Mouse (Mus musculus): Measurements from ENCODE around the gene Casp2. TPM values are rescaled to one million over a fixed set of nuclear protein-coding genes. Genes with fewer than 3 reads are reported as not detected.

Gene Casp2
- polyA plus RNA-seq, 1 experiment from 2014 or later: 47.7 TPM

DNA sequence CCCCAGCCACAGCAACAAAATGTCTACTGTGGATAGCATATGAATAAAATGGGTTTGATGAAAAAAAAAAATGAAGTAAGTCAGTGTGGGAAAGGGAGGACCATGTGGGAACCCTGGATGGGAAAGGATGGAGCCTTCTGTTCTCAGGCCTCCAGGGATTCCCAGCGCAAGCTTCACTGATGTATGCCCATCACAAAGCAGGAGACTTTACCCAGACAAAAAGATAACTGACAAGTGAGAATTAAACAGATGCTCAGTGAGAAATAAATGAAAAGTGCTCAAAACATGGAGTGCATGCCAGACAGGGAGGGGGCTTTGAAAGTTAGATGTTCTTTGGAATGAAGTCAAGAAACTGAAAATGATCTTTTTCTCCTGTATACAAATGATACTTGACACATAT, 16.8 kb upstream of the Casp2 start:
- Histone ChIP-seq H3K4me3 (peak overlapping the region; percentile 17; the same call in 1 of the 2 replicates), H3K27ac (no peak overlapping the region), H3K27me3 (replicated peaks) (0 out of 2 replicates have a peak, but pooled peaks cover 6% of the 10 kb centered on the region), H3K9ac (no peak overlapping the region), H3K4me1 (peaks cover 6% of the 10 kb centered on the region), H3K4me2 (peak overlapping the region; percentile 26), H3K9me3 (no peaks in the 10 kb centered on the region), H3K36me3 (replicated peaks) (no peaks in the 10 kb centered on the region)
- ATAC-seq (replicated peaks): no peak
- WGBS: 86% methylated on average over 1 of the region's 1 CpGs

DNA sequence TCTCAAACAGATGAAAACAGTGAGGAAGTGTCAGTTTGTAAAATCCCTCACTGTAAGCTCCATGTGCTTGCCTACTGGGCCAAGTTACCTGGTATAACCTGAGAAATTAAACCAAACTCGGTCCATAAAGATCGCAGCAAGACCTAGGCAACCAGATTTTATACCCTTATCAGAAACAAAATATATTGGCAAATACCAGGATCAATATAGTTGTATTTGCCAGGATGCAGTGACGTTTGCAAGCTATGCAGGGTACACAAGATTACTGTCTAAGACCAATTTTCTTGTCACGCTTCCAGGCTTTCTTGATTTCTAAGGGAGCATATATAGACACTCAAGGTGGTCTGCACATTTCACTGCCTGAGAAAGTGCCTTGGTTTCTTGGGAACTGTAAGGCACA, 13.0 kb upstream of the Casp2 start:
- ATAC-seq (replicated peaks): no peak
- WGBS: 92% methylated on average over 4 of the region's 4 CpGs
- H3K9ac ChIP-seq: no peak overlapping the region
- no peaks in the 10 kb centered on the region for H3K9me3 ChIP-seq
- H3K27me3 ChIP-seq (replicated peaks): 0 out of 2 replicates have a peak, but pooled peaks cover 3% of the 10 kb centered on the region
- H3K4me1 ChIP-seq: no peaks in the 10 kb centered on the region
- no peaks in the 10 kb centered on the region for H3K36me3 ChIP-seq (replicated peaks)
- H3K4me2 ChIP-seq: no peak overlapping the region
- H3K27ac ChIP-seq: no peak overlapping the region
- no peak overlapping the region for H3K4me3 ChIP-seq

DNA sequence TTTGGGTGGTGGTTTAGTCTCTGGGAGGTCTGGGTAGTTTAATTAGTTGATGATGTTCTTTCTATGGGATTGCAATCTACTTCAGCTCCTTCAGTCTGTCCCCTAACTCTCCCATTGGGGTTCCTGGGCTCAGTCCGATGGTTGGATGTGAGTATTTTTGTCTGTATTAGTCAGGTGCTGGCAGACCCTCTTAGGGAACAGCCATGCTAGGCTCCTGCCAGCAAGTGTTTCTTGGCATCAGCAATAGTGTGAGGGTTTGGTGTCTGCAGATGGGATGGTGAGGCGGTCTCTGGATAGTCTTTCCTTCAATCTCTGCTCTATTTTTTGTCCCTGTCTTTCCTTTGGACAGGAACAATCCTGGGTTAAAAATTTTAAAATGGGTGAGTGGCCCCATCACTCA, 11.7 kb upstream of the Casp2 start:
- Histone ChIP-seq H3K4me1 (no peaks in the 10 kb centered on the region), H3K9ac (no peak overlapping the region), H3K27me3 (replicated peaks) (0 out of 2 replicates have a peak, but pooled peaks cover 3% of the 10 kb centered on the region), H3K4me2 (no peak overlapping the region), H3K4me3 (no peak overlapping the region), H3K27ac (no peak overlapping the region), H3K36me3 (replicated peaks) (no peaks in the 10 kb centered on the region), H3K9me3 (no peaks in the 10 kb centered on the region)
- no peak for ATAC-seq (replicated peaks)
- 86% methylated on average over 2 of the region's 2 CpGs for WGBS

DNA sequence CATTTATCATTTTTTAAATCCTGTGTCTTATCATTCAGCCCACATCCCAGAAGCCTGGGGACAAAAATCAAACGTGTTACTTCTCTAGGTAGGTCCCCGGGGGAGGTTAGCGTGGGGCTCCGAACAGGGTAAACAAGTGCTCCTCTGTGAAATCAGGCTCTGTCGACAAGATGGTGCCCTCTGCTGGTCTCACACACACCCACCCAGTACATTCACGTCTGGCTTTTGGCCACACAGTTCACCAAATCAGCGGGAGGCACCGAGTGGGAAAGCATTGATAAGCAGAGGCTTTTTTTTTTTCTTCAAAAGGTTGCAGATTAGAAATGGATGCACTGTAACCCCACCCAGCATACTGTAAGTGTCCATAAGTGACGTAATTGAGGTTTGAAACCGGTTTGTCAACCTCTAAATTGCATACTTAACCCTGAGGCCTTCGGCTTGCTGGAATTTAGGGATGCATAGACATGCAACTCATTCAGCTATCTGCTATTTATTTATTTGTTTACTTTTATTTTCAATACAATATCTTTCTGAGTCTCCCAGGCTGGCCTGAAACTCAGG, 7.4 kb upstream of the Casp2 start:
- no peaks in the 10 kb centered on the region for H3K27me3 ChIP-seq (replicated peaks)
- no peak overlapping the region for H3K4me2 ChIP-seq
- ATAC-seq (replicated peaks): 0 out of 2 replicates have a peak, but pooled peaks have one; percentile 62
- no peak overlapping the region for H3K4me3 ChIP-seq
- H3K9me3 ChIP-seq: no peaks in the 10 kb centered on the region
- no peaks in the 10 kb centered on the region for H3K36me3 ChIP-seq (replicated peaks)
- H3K9ac ChIP-seq: no peak overlapping the region
- H3K4me1 ChIP-seq: no peaks in the 10 kb centered on the region
- 19% methylated on average over 11 of the region's 11 CpGs for WGBS
- H3K27ac ChIP-seq: no peak overlapping the region

DNA sequence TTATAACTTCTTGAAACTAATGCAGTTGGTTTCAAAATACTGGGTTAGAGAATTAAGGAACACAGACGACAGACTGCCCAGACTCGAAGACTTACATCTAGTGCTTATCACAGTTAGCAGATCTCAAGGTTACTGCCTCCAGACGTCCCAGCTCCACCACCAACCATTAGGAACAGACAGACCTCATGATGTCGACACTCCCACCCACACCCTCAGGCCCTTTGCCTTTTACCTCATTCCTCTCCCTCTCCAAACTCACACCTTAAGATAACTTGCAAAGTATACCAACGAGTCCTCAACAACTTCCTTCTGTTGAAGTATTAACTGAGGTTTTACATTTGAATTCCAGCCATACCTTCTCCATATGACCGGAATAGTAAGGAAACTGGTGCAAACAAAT, 4.4 kb upstream of the Casp2 start:
- no peak for ATAC-seq (replicated peaks)
- Histone ChIP-seq H3K9me3 (no peaks in the 10 kb centered on the region), H3K4me1 (peaks cover 4% of the 10 kb centered on the region; the same call in 1 of the 2 replicates), H3K9ac (no peak overlapping the region), H3K4me2 (no peak overlapping the region), H3K4me3 (no peak overlapping the region), H3K27ac (no peak overlapping the region), H3K36me3 (replicated peaks) (no peaks in the 10 kb centered on the region), H3K27me3 (replicated peaks) (no peaks in the 10 kb centered on the region)
- 78% methylated on average over 6 of the region's 6 CpGs for WGBS

DNA sequence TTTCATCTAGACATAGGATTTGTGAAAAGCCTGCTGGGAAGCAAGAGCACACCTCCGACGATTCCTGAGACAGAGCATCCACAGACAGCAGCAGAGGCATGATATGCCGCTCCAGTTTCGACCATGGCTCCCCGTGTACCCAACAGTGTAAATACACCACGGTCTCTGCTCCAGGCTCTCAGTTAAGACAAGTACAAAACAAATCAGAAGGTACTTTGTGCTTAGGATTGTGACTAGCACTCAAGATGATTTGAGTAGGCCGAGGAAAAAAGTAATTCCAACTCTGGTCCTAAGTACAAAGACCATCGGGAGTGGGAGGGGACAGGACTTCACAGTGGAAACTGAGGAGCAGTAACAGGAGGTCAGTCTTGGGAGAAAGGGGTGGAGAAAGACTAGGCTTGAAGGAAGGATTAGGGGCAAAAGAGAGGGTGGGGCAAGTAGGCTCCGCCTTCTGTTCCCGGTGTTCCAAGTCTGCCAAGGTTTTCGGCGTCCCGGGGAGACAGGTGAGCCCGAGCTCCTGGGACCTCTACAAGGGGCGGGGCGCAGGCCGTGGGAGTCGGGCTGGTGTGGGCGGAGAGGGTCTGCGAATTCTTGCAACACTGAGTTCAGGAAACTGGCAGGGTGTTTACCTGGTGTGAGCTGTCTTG, 3.1 kb upstream of the Casp2 start, which contains the start of gene Tmem139:
Tmem139 (plus strand) TSS at position 447 of the 647 bp plus-strand sequence.
- no peaks in the 10 kb centered on the region for H3K36me3 ChIP-seq (replicated peaks)
- H3K27me3 ChIP-seq (replicated peaks): no peaks in the 10 kb centered on the region
- no peak within 1 kb of the TSS for H3K9ac ChIP-seq
- peaks cover 9% of the 10 kb centered on the region for H3K4me1 ChIP-seq
- WGBS: 20% methylated on average over 20 of the region's 20 CpGs
- no peaks in the 10 kb centered on the region for H3K9me3 ChIP-seq
- no peak within 1 kb of the TSS for H3K4me2 ChIP-seq
- H3K27ac ChIP-seq: no peak within 1 kb of the TSS
- H3K4me3 ChIP-seq: no peak within 1 kb of the TSS
- no peak for ATAC-seq (replicated peaks)

DNA sequence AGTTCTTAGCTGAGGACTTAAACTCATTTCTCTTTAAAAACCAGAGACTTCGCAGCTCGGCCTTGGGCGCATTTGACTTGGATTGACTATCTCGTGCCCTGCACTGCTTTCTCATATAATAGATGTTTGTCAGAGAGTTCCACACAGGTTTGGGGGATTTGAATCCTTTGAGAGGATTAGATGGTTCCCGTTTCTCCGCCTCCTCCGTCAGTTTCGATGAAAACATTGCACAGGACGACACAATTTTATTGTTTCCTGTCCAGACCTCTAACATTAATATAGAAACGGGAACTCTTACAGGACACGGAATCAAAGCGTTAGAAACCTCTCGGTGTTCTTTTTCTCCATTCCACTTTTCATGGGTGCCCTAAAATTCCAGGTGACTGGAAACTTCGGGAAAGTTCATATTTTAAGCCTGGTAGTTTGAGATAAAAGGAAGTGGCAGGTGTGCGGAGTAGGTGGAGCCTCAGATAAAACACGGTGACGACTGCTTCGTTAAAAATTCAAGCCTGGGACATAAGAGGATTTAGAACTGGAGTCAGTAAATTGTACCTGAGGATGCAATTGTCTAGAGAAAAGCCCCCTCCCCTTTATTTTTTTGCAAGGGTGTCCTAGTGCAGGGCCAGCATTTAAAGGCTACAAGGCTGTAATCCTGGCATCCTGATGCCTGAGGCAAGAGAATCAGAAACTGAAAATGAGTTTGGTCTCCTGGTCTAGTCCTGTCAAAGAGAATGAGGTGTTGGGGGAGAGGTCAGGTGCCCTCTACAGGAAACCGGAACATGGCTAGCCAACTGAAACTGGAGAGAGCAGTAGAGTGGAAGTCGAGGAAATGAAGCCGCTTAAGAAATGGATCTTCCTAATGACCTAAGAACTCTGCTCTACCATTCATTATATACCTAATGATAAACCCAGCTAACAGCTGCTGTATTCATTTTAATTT, 876 bp downstream of the Casp2 start:
- ATAC-seq (replicated peaks): peak; percentile 2
- Histone ChIP-seq H3K36me3 (replicated peaks) (peaks cover 29% of the 10 kb centered on the region), H3K9ac (peak overlapping the region; percentile 80), H3K4me3 (peak overlapping the region; percentile 62), H3K4me2 (peak overlapping the region; percentile 78), H3K9me3 (no peaks in the 10 kb centered on the region), H3K27ac (peak overlapping the region; percentile 91), H3K4me1 (peaks cover 23% of the 10 kb centered on the region), H3K27me3 (replicated peaks) (no peaks in the 10 kb centered on the region)
- 1% methylated on average over 21 of the region's 21 CpGs for WGBS

DNA sequence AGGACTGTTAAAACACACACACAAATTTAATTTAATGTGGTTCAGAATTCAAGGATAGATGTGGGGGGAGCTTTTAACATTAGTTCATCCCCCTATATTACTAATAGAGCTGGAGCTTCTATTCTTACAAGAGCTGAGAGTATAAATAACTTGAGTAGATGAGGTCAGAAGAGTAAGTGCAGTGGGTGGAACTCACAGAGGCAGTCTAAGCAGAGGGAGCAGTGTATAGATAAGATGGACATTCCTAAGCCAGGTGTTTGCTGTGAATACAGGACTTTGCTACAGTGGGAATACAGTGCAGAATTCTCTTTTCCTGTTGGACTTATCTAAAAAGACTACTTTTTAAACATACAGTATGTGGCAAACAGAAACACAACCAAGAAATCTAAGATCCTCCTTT, 6.0 kb downstream of the Casp2 start:
- Histone ChIP-seq H3K36me3 (replicated peaks) (peaks cover 55% of the 10 kb centered on the region), H3K9me3 (no peaks in the 10 kb centered on the region), H3K27ac (no peak overlapping the region), H3K4me2 (no peak overlapping the region), H3K9ac (no peak overlapping the region), H3K27me3 (replicated peaks) (no peaks in the 10 kb centered on the region), H3K4me3 (no peak overlapping the region), H3K4me1 (peaks cover 22% of the 10 kb centered on the region)
- ATAC-seq (replicated peaks): no peak

DNA sequence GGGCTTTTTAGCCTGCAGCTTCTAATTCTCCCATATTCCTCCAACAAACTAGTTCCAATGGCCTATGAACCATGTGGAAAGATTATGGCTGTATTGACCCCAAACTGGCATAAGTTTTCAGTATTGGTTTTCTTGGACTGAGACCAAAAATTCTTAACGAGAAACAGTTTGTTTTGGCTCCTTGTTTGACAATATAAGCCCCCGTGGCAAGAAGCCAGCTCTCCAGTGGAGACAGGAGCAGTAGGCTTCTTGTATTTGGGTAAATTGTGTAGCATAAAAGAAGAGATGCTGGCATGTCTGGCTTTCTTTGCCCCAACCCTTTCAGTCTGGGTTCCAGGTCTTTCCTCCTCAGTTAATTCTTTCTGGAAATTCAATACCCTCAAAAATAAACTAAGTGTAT, 11.4 kb downstream of the Casp2 start:
- Histone ChIP-seq H3K4me3 (no peak overlapping the region), H3K4me1 (0 out of 2 replicates have a peak, but pooled peaks cover 3% of the 10 kb centered on the region), H3K27ac (no peak overlapping the region), H3K36me3 (replicated peaks) (peaks cover 71% of the 10 kb centered on the region), H3K9ac (no peak overlapping the region), H3K4me2 (no peak overlapping the region), H3K9me3 (no peaks in the 10 kb centered on the region), H3K27me3 (replicated peaks) (no peaks in the 10 kb centered on the region)
- ATAC-seq (replicated peaks): no peak
- 60% methylated on average over 2 of the region's 2 CpGs for WGBS

DNA sequence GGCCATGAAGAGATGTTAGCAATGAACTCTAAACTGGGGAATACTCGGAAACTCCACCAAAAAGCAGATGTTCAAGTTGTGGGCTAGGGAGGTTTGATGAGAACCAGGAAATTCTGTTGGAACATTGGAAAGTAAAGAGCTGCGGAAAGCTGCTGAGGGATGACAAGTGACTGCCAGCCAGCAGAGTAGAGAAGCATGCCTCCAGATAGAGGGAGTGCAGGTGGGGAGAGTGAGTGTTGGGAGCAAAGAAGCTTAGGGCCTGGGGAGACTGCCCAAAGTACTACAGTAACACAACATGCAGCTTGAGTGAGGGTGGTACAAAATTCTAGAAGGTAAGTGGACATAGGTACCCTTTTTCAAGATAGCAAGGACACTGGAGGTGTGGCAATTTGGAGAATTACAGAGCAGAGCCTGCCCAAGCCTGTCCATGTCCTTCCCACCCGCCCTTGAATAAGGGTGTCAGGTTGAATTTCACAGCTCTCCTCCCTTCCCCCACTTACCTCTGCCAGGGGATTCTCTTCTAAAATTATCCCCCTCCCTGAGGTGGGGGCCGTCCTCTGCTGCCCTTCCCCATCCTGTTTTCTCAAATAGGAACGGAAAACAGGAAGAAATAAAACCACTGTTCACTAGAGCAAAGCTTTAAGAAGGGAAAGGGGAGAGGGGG, 18.2 kb downstream of the Casp2 start:
- no peak overlapping the region for H3K27ac ChIP-seq
- peaks cover 51% of the 10 kb centered on the region for H3K36me3 ChIP-seq (replicated peaks)
- no peaks in the 10 kb centered on the region for H3K9me3 ChIP-seq
- H3K27me3 ChIP-seq (replicated peaks): no peaks in the 10 kb centered on the region
- H3K4me2 ChIP-seq: no peak overlapping the region
- no peak overlapping the region for H3K9ac ChIP-seq
- 75% methylated on average over 5 of the region's 5 CpGs for WGBS
- no peak for ATAC-seq (replicated peaks)
- H3K4me1 ChIP-seq: no peaks in the 10 kb centered on the region
- no peak overlapping the region for H3K4me3 ChIP-seq

DNA sequence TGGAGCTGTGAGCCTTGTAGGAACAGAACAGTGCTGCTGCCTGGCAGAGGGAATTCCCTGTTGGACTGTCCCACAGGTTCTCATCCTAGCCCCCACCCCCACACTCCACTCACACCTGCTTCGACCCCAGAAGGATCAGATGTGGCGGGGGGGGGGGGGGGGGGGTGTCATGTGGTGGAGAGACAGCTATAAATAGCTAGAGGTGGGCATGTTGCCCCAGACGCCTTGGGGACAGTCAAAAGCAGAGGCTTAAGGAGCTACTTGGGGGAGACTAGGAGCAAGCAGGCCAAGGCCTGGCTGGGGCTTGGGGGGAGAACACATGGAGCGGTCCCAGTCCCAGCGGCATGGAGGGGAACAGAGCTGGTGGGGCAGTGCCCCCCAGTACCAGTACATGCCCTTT, 21.7 kb downstream of the Casp2 start, which contains the start of gene Clcn1:
Clcn1 (plus strand) TSS at position 238 of the 400 bp plus-strand sequence.
- peak; percentile 38; the same call in 1 of the 2 replicates for ATAC-seq (replicated peaks)
- Histone ChIP-seq H3K36me3 (replicated peaks) (peaks cover 22% of the 10 kb centered on the region; the same call in 1 of the 2 replicates), H3K27me3 (replicated peaks) (no peaks in the 10 kb centered on the region), H3K9ac (no peak within 1 kb of the TSS), H3K9me3 (no peaks in the 10 kb centered on the region), H3K4me2 (no peak within 1 kb of the TSS), H3K4me1 (no peaks in the 10 kb centered on the region), H3K4me3 (no peak within 1 kb of the TSS), H3K27ac (no peak within 1 kb of the TSS)
- WGBS: 85% methylated on average over 5 of the region's 5 CpGs

DNA sequence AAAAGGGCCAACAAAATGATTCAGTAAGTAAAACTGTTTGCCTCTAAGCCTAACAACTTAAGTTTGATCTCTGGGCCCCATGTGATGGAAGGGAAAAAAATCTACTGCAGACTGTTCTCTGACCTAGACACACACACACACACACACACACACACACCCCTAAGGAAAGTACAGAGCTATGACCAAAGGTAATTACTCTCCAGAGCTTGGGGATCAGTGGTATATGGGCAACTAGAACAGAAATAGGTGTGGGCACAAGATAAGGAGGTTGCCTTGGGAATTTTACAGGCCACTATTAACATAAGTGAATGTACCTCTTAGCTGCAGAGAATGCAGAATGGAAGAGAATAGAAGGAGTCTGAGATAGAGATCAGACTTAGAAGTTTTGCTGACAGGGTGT, 22.8 kb downstream of the Casp2 start:
- Histone ChIP-seq H3K4me2 (no peak overlapping the region), H3K9ac (no peak overlapping the region), H3K27ac (no peak overlapping the region), H3K4me1 (no peaks in the 10 kb centered on the region), H3K36me3 (replicated peaks) (peaks cover 17% of the 10 kb centered on the region; the same call in 1 of the 2 replicates), H3K9me3 (no peaks in the 10 kb centered on the region), H3K4me3 (no peak overlapping the region), H3K27me3 (replicated peaks) (no peaks in the 10 kb centered on the region)
- no peak for ATAC-seq (replicated peaks)
